Mouse (Mus musculus) ES-CJ7 (cell line): ENCODE results near the gene Tmem132c.

Source experiments
- DNase-seq: peaks from one replicate; pipeline ENCODE4 v3.0.0; 2011; ENCODE audit warnings: low read depth, low spot score

Tmem132c gene

DNA sequence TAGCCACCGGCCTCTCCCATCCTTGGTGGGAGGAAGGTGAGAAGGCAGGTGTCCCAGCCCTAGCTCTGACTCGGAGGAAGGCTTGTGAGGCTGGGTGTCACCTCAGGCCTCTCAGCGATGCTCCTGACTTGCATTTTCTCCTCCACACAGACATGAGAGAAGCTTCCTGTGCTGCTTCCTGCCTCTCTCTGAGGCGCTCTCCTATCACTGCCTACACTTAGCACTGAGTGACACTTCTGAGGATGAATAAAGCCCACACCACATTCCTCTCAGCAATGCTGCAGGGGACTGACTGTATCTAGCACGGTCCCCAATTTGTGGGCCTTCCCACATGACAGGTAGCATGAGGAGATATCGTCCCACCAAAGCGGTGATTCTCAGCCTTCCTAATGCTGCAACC, 355.3 kb downstream of the Tmem132c start:
- no peak for DNase-seq

DNA sequence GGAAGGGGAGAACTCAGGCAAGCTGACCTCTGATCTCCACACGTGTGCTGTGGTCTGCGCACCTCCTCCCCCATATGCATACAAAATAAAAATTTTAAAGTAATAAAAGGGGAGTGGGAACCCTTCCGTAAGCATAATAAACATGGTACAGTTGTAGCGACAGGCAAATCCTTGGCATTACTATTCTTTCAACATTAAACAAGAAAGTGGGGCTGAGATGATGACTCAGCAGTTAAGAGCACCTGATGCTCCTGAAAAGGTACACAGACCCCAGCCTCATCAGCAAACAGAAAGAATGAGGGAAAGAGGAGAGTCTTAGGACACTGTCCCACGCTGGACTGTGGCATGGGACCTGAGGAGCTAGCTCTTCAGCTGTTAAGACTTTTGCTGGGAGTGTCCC, 361.4 kb downstream of the Tmem132c start:
- DNase-seq = no peak

DNA sequence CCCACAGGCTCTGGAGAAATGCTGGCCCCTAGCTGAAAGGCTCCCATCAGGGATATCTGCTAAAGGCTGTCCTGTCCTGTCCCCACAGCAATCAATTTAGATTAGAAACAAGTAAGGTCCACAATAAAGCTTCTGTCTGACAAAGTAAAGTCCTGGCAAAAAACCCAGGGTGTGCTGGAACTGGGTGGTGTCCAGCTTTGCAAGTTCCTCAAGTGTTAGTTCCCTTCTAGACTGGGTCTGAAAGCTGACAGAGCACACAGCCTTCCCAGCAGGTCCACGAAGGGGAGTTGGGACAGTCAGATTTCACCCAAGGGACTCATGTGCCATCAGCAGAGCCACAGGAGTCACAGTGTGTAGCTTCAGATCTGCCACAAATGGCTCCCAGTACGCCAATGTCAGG, 365.9 kb downstream of the Tmem132c start:
- no peak for DNase-seq

DNA sequence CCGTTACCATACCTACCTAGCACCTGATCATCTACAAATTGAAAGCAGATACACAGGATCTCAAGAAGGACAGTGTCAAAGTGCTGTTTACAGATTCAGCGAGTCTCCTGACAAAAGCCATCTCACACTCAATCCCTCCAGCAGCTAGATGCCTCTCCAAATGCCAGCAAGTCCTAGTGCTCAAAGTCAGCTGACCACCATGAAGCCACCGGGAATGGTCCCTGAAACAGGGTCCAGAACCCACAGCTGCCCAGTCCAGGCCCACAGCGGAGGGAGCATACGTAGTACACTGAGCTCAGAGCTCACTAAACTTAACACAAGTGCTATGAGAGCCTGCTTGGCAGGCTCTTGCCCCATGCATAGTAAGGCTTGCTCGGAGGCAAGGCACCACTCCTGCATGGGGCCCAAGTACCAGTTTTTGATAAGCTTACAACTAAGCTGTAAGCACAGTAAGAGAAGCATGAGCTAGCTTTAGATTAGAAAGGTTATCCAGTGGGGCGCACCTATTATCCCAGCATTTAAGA, 367.6 kb downstream of the Tmem132c start:
- DNase-seq = no peak

DNA sequence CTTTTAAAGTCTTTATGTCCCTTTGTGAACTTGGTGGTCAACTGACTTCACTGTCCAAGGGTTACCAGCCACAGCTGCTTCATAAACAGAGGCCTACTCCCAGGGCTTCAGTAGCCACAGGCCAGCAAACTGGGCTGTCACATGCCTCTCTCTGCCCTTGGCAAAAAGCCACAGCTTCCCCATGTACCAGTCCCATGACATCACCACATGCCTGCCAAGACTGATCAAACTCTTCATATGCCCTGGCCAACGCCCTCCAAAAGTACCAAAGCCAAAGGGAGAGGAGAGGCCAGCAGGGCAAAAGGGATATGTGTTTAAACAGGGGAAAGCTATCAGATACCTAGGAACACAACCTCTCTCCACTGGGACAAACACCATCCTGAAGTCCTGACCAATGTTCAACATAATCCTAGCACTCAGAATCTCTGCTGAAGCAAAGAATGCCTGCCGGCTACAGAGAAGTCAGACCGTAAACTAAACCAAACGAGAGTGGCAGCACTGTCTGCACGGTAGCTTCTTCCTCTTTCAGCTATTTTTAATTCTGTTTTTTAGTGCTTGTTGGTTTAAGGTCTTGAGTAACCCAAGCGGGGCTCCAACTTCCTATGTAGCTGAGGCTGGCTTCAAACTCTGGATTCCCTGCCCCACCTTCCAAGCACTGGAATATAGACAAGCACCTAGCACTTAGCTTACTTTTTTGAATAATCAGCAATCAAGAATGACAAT, 369.3 kb downstream of the Tmem132c start:
- no peak for DNase-seq

DNA sequence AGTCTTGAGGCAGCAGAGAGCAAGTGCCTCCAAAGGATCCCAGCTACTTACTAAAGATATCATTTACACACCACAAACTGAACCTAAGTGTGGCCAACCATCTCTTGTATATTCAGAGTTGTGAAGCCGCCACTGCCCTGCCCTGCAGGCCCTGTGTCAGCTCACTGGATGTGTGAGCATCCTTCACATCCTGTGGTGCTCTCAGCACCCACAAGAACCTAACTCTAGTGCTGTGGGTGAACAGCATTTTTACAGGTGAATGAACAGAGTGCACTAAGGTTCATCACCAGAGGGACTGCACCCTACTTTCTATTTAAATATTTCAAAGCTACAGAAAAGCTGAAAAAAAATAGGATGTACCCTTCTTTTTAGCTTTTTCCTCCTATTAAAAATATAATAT, 370.3 kb downstream of the Tmem132c start:
- no peak for DNase-seq

DNA sequence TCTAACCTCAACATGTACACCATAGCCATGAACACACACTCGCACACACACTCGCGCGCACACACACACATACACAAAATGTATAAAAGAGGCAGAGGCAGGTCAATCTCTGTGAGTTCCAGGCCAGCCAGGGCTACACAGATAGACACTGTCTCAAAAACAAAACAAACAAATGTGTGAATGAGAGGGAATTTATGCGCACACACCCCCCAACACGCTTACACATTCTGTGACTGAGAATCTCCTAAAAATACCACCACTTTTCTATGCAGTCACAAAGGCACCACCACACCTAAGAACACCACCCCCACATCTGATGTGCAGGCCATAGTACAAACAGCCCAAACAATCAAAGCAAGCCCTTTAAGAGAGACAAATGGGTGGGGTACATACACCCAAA, 370.8 kb downstream of the Tmem132c start:
- no peak for DNase-seq
